Mouse (Mus musculus) forebrain, postnatal 0 days (tissue): ENCODE results near the gene Donson. TPM values are rescaled to one million over a fixed set of nuclear protein-coding genes. Genes with fewer than 3 reads are reported as not detected.

Experiments used
- ATAC-seq: fragments of 200-750 bp; cut with Nextera tagmentation; 2 replicates; pipeline ENCODE4 v1.8.0; 2017; ENCODE audit warnings: mild to moderate bottlenecking, moderate library complexity
- DNase-seq: peaks from one replicate; pipeline ENCODE4 v3.0.0-alpha.2; 2015
- H3K27ac ChIP-seq: fragments of 300-500 bp; sonication (generic); 2 replicates; pipeline ENCODE4 v1.5.1; 2014; ENCODE audit warnings: low read depth, mild to moderate bottlenecking, antibody characterized with exemption, low read length, moderate library complexity, mixed read lengths
- H3K27me3 ChIP-seq: fragments of 300-500 bp; sonication (generic); 2 replicates; pipeline ENCODE4 v1.6.1; 2014; ENCODE audit warnings: mild to moderate bottlenecking, low read length, mixed read lengths; ENCODE audit not compliant: insufficient read depth
- H3K36me3 ChIP-seq: fragments of 300-500 bp; sonication (generic); 2 replicates; pipeline ENCODE4 v1.6.1; 2014; ENCODE audit warnings: mild to moderate bottlenecking, moderate library complexity; ENCODE audit not compliant: insufficient read depth
- H3K4me1 ChIP-seq: fragments of 300-500 bp; sonication (generic); 2 replicates; pipeline ENCODE4 v1.6.1; 2014; ENCODE audit warnings: antibody characterized with exemption; ENCODE audit not compliant: insufficient read depth
- H3K4me2 ChIP-seq: fragments of 300-500 bp; sonication (generic); 2 replicates; pipeline ENCODE4 v1.6.1; 2014; ENCODE audit warnings: low read depth, mild to moderate bottlenecking, moderate library complexity
- H3K4me3 ChIP-seq: fragments of 300-500 bp; sonication (generic); 2 replicates; pipeline ENCODE4 v1.5.1; 2014; ENCODE audit warnings: low read depth, low read length, mixed read lengths
- H3K9ac ChIP-seq: fragments of 300-500 bp; sonication (generic); 2 replicates; pipeline ENCODE4 v1.6.1; 2014; ENCODE audit warnings: mild to moderate bottlenecking
- H3K9me3 ChIP-seq: fragments of 300-500 bp; sonication (generic); 2 replicates; pipeline ENCODE4 v1.6.1; 2016; ENCODE audit warnings: low read length
- CTCF ChIP-seq: sonication (generic); IDR thresholded peaks from 2 replicates; pipeline ENCODE4 v1.5.1; 2016; ENCODE audit warnings: antibody characterized with exemption, control low read depth, low read depth
- WGBS: fragments of 180-500 bp; shearing (Covaris S2); extraction: QIAGEN DNeasy Blood & Tissue Kit; methylation state at CpG from one replicate; pipeline ENCODE4 v1.1.7; 2014; 5-methylcytosine and 5-hydroxymethylcytosine counted together
- polyA plus RNA-seq: library from polyadenylated mRNA; unstranded; fragments of >200 nt; fragmentation: Nextera tagmentation; extraction: Ambion mirVana; gene quantifications from 2 replicates; pipeline ENCODE4 v1.2.1, GENCODE M21; 2015
- total RNA-seq: library from RNA; depleted of rRNA; stranded (reverse); fragments of >200 nt; gene quantifications from 2 replicates; pipeline ENCODE4 v1.2.3, GENCODE M21; 2014

The Donson gene
- total and polyA plus RNA-seq, 2 experiments from 2014 or later = 12.3 to 25.8 TPM

GRCm38 (mm10) chr16:91704603-91705340 lies 16.2 kb upstream of the Donson start:
- Histone ChIP-seq H3K27ac (no peak overlapping the region), H3K4me1 (no peaks in the 10 kb centered on the region), H3K27me3 (no peaks in the 10 kb centered on the region), H3K9me3 (no peaks in the 10 kb centered on the region), H3K4me3 (no peak overlapping the region), H3K4me2 (no peak overlapping the region), H3K9ac (no peak overlapping the region), H3K36me3 (peaks cover 61% of the 10 kb centered on the region)
- WGBS = 79% methylated on average over 14 of the region's 14 CpGs
- TF ChIP-seq CTCF = peak; percentile 43; the same call in 1 of the 2 replicates
- ATAC-seq = no peak; the same call in 1 of the 2 replicates
- DNase-seq = peak; percentile 30

- WGBS = 51% methylated on average over 3 of the region's 3 CpGs
Measured at GRCm38 (mm10) chr16:91702771-91703188, 14.2 kb upstream of the Donson start.

GRCm38 (mm10) chr16:91701908-91702307 lies 13.3 kb upstream of the Donson start:
- Histone ChIP-seq H3K27ac (no peak overlapping the region), H3K4me1 (no peaks in the 10 kb centered on the region), H3K9me3 (no peaks in the 10 kb centered on the region), H3K36me3 (peaks cover 58% of the 10 kb centered on the region), H3K9ac (no peak overlapping the region), H3K4me3 (no peak overlapping the region), H3K27me3 (no peaks in the 10 kb centered on the region), H3K4me2 (no peak overlapping the region)
- no peak for TF ChIP-seq CTCF
- ATAC-seq (no peak), DNase-seq (no peak)
- 88% methylated on average over 13 of the region's 13 CpGs for WGBS

More at GRCm38 (mm10) chr16:91702771-91703188, 14.2 kb upstream of the Donson start:
- ATAC-seq = no peak
- no peak overlapping the region for H3K4me3 ChIP-seq
- no peak for DNase-seq
- no peak overlapping the region for H3K9ac ChIP-seq
- H3K9me3 ChIP-seq = no peaks in the 10 kb centered on the region
- no peaks in the 10 kb centered on the region for H3K4me1 ChIP-seq
- TF ChIP-seq CTCF = no peak
- H3K27ac ChIP-seq = no peak overlapping the region
- no peaks in the 10 kb centered on the region for H3K27me3 ChIP-seq
- peaks cover 62% of the 10 kb centered on the region for H3K36me3 ChIP-seq
- no peak overlapping the region for H3K4me2 ChIP-seq

GRCm38 (mm10) chr16:91698995-91699394 lies 10.4 kb upstream of the Donson start:
- Histone ChIP-seq H3K36me3 (peaks cover 51% of the 10 kb centered on the region), H3K4me1 (no peaks in the 10 kb centered on the region), H3K4me3 (no peak overlapping the region), H3K4me2 (no peak overlapping the region), H3K27me3 (no peaks in the 10 kb centered on the region), H3K9ac (no peak overlapping the region), H3K27ac (no peak overlapping the region), H3K9me3 (no peaks in the 10 kb centered on the region)
- no peak for TF ChIP-seq CTCF
- WGBS = 88% methylated on average over 1 of the region's 1 CpGs
- no peak for ATAC-seq
- no peak for DNase-seq

GRCm38 (mm10) chr16:91695108-91695755 lies 6.7 kb upstream of the Donson start:
- ATAC-seq (no peak), DNase-seq (no peak)
- H3K9me3 ChIP-seq = no peaks in the 10 kb centered on the region
- no peak overlapping the region for H3K4me3 ChIP-seq
- no peak overlapping the region for H3K27ac ChIP-seq
- H3K36me3 ChIP-seq = peaks cover 31% of the 10 kb centered on the region
- no peak overlapping the region for H3K9ac ChIP-seq
- no peak for TF ChIP-seq CTCF
- no peaks in the 10 kb centered on the region for H3K4me1 ChIP-seq
- no peaks in the 10 kb centered on the region for H3K27me3 ChIP-seq
- WGBS = 74% methylated on average over 8 of the region's 8 CpGs
- no peak overlapping the region for H3K4me2 ChIP-seq

- no peaks in the 10 kb centered on the region for H3K27me3 ChIP-seq
- no peaks in the 10 kb centered on the region for H3K4me1 ChIP-seq
- WGBS = 27% methylated on average over 14 of the region's 14 CpGs
- H3K9ac ChIP-seq = no peak overlapping the region
- ATAC-seq = peak; percentile 99
- TF ChIP-seq CTCF = peak; percentile 93
- H3K36me3 ChIP-seq = peaks cover 30% of the 10 kb centered on the region
- H3K27ac ChIP-seq = no peak overlapping the region
- H3K4me2 ChIP-seq = no peak overlapping the region
- H3K9me3 ChIP-seq = no peaks in the 10 kb centered on the region
- H3K4me3 ChIP-seq = no peak overlapping the region
- peak; percentile 85 for DNase-seq
Measured at GRCm38 (mm10) chr16:91694455-91695084, 6.0 kb upstream of the Donson start.

- Histone ChIP-seq H3K4me2 (no peak overlapping the region), H3K9me3 (no peaks in the 10 kb centered on the region), H3K27me3 (no peaks in the 10 kb centered on the region), H3K9ac (no peak overlapping the region), H3K36me3 (peaks cover 20% of the 10 kb centered on the region), H3K27ac (no peak overlapping the region), H3K4me1 (no peaks in the 10 kb centered on the region), H3K4me3 (no peak overlapping the region)
- no peak for ATAC-seq
- DNase-seq = no peak
- WGBS = 35% methylated on average over 7 of the region's 7 CpGs
- TF ChIP-seq CTCF = no peak
Measured at GRCm38 (mm10) chr16:91689791-91690190, 1.2 kb upstream of the Donson start.
